Mouse (Mus musculus) lung, embryonic 16.5 days (tissue): Measurements from ENCODE around the gene Anp32e. TPM values are rescaled to one million over a fixed set of nuclear protein-coding genes. Genes with fewer than 3 reads are reported as not detected.

Experiments used
- ATAC-seq: fragments of 200-750 bp; cut with Nextera tagmentation; 2 replicates; pipeline ENCODE4 v1.8.0; 2017; ENCODE audit warnings: low read depth, mild to moderate bottlenecking, moderate library complexity
- H3K27ac ChIP-seq: fragments of 300-500 bp; sonication (generic); 2 replicates; pipeline ENCODE4 v1.5.1; 2014; ENCODE audit warnings: mild to moderate bottlenecking, control low read depth, low read length
- H3K27me3 ChIP-seq: fragments of 300-500 bp; sonication (generic); 2 replicates; pipeline ENCODE4 v1.6.1; 2014; ENCODE audit warnings: low read depth, low read length, mixed read lengths; ENCODE audit not compliant: control insufficient read depth, insufficient read depth
- H3K36me3 ChIP-seq: fragments of 300-500 bp; sonication (generic); 2 replicates; pipeline ENCODE4 v1.6.1; 2014; ENCODE audit warnings: low read length; ENCODE audit not compliant: control insufficient read depth, insufficient read depth
- H3K4me1 ChIP-seq: fragments of 300-500 bp; sonication (generic); replicated peaks from 2 replicates; pipeline ENCODE4 v1.6.1; 2014; ENCODE audit warnings: low read length, mixed read lengths; ENCODE audit not compliant: control insufficient read depth, insufficient read depth
- H3K4me2 ChIP-seq: fragments of 300-500 bp; sonication (generic); 2 replicates; pipeline ENCODE4 v1.6.1; 2014; ENCODE audit warnings: low read depth, low read length, control low read depth
- H3K4me3 ChIP-seq: fragments of 300-500 bp; sonication (generic); 2 replicates; pipeline ENCODE4 v1.5.1; 2014; ENCODE audit warnings: mild to moderate bottlenecking, low read length, control low read depth
- H3K9ac ChIP-seq: fragments of 300-500 bp; sonication (generic); 2 replicates; pipeline ENCODE4 v1.6.1; 2014; ENCODE audit warnings: low read length, control low read depth
- H3K9me3 ChIP-seq: fragments of 300-500 bp; sonication (generic); 2 replicates; pipeline ENCODE4 v1.6.1; 2016; ENCODE audit warnings: low read length; ENCODE audit not compliant: control insufficient read depth
- WGBS: fragments of 180-500 bp; shearing (Covaris S2); extraction: QIAGEN DNeasy Blood & Tissue Kit; methylation state at CpG from one replicate; pipeline ENCODE4 v1.1.7; 2014; 5-methylcytosine and 5-hydroxymethylcytosine counted together
- polyA plus RNA-seq: library from polyadenylated mRNA; unstranded; fragments of >200 nt; fragmentation: Nextera tagmentation; extraction: Ambion mirVana; gene quantifications from 2 replicates; pipeline ENCODE4 v1.2.1, GENCODE M21; 2015

Anp32e gene
- polyA plus RNA-seq, 1 experiment from 2014 or later: 230 TPM

DNA sequence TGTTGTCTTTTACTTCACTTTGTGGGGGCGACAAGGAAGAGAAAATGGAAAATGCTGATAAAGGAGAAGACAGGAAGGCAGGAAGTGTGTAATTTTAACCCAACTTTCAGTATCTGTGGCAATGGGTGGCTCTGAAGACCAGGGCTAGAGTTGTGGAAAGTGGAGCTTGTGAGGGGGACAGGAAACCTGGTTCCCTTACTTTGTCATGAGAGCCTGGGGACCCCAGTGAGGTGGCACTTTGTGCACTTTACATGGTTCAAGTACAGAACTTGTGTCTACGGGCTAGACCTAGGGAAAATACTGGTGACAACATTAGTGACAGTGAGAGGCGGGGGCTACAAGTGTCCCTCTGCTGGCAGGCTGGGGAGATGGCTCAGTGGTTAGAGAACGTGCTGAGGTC is 57.9 kb downstream of the Anp32e start:
- Histone ChIP-seq H3K4me2 (no peak overlapping the region), H3K4me3 (no peak overlapping the region), H3K27me3 (no peaks in the 10 kb centered on the region), H3K9me3 (0 out of 2 replicates have a peak, but pooled peaks cover 2% of the 10 kb centered on the region), H3K27ac (peak overlapping the region; percentile 96), H3K9ac (no peak overlapping the region), H3K4me1 (peaks cover 42% of the 10 kb centered on the region), H3K36me3 (no peaks in the 10 kb centered on the region; the same call in none of the 2 replicates)
- ATAC-seq: no peak
- 57% methylated on average over 4 of the region's 4 CpGs for WGBS

DNA sequence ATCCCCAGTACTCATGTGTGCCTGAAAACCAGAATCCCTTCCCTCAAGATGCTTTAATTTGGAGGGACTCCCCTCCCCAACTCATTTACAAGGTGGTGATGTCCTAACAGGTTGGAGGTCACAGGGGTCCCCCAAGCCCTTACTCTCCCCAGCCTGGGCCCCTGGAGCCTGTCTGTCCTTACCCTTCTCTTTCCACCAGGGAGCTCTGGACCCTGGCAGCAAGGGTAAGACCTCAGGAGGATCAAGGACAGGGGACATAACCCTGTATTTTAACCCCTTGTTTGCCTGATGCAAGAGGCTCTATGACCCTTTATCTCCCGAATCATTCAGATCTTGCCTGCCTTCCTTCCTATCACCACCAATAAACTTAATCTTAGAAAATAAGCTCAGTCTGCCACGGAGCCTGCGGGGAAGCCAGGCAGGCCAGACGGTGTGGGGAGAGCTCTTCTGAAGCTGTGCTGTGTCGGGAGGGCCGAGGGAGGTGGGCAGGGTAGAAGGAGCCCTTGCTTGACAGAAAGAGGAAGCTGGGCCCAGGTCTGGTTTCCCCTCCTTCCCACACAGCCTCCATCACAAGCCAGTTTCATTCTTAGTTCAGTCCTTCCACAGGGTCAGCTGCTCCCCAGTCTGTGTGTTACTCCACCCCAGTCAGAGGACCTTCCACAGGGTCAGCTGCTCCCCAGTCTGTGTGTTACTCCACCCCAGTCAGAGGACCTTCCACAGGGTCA is 58.5 kb downstream of the Anp32e start:
- Histone ChIP-seq H3K9me3 (0 out of 2 replicates have a peak, but pooled peaks cover 2% of the 10 kb centered on the region), H3K4me1 (peaks cover 42% of the 10 kb centered on the region), H3K27ac (peak overlapping the region; percentile 20; the same call in 1 of the 2 replicates), H3K27me3 (no peaks in the 10 kb centered on the region), H3K36me3 (no peaks in the 10 kb centered on the region; the same call in none of the 2 replicates), H3K9ac (no peak overlapping the region), H3K4me3 (no peak overlapping the region), H3K4me2 (no peak overlapping the region)
- 70% methylated on average over 6 of the region's 6 CpGs for WGBS
- ATAC-seq: no peak

DNA sequence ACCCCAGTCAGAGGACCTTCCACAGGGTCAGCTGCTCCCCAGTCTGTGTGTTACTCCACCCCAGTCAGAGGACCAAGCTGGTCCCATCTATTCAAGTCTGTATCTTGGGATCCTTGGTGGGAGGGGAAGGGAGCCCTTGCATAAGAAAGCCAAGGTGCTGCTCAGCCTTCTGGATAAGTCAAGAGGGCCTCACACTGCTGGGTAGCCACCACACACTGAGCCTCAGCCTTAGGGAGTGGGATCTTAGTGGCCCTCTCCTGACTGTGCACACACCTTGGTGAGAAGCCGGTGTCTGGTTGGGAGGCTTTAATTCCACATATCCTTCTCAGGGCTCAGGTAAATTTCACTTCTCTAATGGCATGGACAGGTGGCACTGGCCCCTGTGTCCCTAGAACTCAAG is 59.1 kb downstream of the Anp32e start:
- no peaks in the 10 kb centered on the region; the same call in none of the 2 replicates for H3K36me3 ChIP-seq
- H3K27me3 ChIP-seq: no peaks in the 10 kb centered on the region
- H3K4me1 ChIP-seq: peaks cover 47% of the 10 kb centered on the region
- ATAC-seq: no peak
- no peak overlapping the region for H3K27ac ChIP-seq
- no peak overlapping the region for H3K4me2 ChIP-seq
- WGBS: 97% methylated on average over 1 of the region's 1 CpGs
- no peak overlapping the region for H3K4me3 ChIP-seq
- no peak overlapping the region for H3K9ac ChIP-seq
- H3K9me3 ChIP-seq: 0 out of 2 replicates have a peak, but pooled peaks cover 2% of the 10 kb centered on the region

DNA sequence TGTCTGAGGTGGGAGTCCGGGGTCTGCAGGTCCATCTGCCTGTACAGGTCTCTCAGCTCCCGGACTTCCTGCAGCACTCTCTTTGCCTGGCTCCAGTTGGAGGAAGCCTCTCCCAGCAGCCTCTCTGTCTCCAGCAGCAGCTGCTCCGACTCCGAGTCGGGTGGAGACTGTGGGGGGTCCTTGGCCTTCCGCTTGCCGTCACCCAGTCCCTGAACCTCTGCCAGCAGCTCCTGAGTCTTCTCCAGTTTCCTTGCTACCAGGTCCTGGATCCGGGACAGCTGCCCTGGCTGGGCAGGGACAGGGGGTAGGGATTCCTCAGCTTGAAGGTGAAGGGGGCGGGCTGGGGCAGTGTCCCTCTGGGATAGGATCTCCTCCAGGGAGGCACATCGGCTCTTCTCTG is 59.9 kb downstream of the Anp32e start:
- Histone ChIP-seq H3K9me3 (0 out of 2 replicates have a peak, but pooled peaks cover 2% of the 10 kb centered on the region), H3K4me3 (no peak overlapping the region), H3K27me3 (no peaks in the 10 kb centered on the region), H3K27ac (peak overlapping the region; percentile 79), H3K9ac (no peak overlapping the region), H3K4me2 (no peak overlapping the region), H3K36me3 (no peaks in the 10 kb centered on the region; the same call in none of the 2 replicates), H3K4me1 (peaks cover 55% of the 10 kb centered on the region)
- peak; percentile 64 for ATAC-seq
- whole genome bisulfite sequencing: 45% methylated on average over 10 of the region's 10 CpGs

DNA sequence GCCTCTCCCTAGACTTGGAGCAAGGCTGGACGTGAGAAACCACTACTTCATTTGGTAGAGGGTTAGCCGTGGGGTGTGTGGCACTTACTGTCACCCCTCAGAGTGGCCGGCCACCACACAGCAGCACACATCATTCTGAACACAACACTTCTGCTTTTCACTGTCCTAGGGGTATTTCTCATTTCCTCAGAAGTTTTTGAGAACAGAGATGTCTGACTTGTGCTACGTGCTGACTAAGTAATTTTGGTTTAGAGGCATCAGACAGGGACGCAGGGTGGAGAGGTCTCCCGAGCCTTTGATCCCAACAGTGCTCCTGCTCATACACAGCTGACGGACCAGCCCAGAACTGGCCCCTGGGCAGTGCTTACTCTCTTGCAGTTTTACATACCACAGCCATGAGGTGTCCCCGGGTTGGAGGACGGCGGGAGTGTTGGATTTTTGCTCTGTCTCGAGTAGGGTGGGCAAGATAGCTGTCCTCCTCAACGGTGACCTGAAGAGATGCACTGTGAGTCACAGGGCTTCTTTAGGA is 61.4 kb downstream of the Anp32e start:
- no peak for ATAC-seq
- Histone ChIP-seq H3K4me1 (peaks cover 51% of the 10 kb centered on the region), H3K9me3 (no peaks in the 10 kb centered on the region), H3K4me3 (no peak overlapping the region), H3K4me2 (no peak overlapping the region), H3K27ac (no peak overlapping the region), H3K9ac (no peak overlapping the region), H3K27me3 (no peaks in the 10 kb centered on the region; the same call in 1 of the 2 replicates), H3K36me3 (no peaks in the 10 kb centered on the region; the same call in none of the 2 replicates)
- WGBS: 75% methylated on average over 12 of the region's 12 CpGs

DNA sequence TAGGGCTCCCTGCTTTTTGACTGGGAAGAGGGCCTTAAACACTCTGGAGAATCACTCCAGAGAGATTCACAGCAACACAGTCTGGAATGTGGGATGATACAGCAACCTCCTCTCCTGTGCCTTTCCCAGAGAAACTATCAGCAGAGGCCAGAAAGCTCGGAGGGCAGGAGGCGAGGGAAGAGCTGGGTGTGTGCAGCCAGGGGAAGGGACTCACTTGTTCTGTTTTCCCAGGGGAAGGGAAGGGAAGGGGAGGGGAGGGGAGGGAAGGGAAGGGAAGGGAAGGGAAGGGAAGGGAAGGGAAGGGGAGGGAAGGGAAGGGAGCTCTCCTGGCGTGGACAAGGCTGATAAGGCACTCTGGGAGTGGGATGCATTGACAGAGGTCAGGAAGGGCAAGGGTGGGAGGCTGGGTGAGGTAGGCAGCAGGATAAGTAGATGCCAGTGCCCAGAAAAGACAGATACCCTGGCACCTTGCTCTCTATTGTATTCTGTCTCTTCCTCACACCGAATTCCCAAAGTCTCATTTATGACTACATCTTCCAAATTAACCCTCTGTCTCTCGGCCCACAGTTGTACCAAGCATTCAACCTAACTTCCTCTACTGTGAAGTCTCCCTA is 64.1 kb downstream of the Anp32e start:
- WGBS: 39% methylated on average over 5 of the region's 5 CpGs
- Histone ChIP-seq H3K36me3 (no peaks in the 10 kb centered on the region; the same call in none of the 2 replicates), H3K9me3 (no peaks in the 10 kb centered on the region), H3K4me3 (peak overlapping the region; percentile 73), H3K4me2 (peak overlapping the region; percentile 81), H3K27me3 (no peaks in the 10 kb centered on the region; the same call in 1 of the 2 replicates), H3K4me1 (peaks cover 38% of the 10 kb centered on the region), H3K27ac (peak overlapping the region; percentile 93), H3K9ac (peak overlapping the region; percentile 86)
- no peak for ATAC-seq

DNA sequence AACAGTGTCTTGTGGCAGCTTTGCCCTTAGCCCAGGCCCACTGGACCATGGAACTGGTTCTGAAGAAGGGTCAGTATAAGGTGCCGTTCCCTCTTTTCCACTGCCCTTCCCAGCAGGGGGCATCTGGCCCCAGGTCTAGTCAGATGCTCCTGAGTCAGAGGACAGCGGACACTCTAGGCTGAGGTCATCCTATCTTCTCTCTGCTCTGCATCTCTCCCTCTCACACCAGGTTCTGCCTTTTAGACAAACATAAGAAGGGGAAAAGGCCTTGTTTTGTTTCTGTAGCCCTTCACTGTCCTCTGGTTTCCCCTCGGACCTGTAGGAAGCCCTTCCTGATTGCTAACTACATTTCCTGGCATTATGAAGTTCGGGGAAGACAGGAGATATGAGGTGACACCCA is 64.8 kb downstream of the Anp32e start:
- peak overlapping the region; percentile 81 for H3K4me2 ChIP-seq
- peak overlapping the region; percentile 73 for H3K4me3 ChIP-seq
- peak overlapping the region; percentile 93 for H3K27ac ChIP-seq
- WGBS: 30% methylated on average over 4 of the region's 4 CpGs
- H3K36me3 ChIP-seq: no peaks in the 10 kb centered on the region; the same call in 1 of the 2 replicates
- H3K27me3 ChIP-seq: no peaks in the 10 kb centered on the region; the same call in 1 of the 2 replicates
- H3K9me3 ChIP-seq: no peaks in the 10 kb centered on the region
- peak overlapping the region; percentile 86 for H3K9ac ChIP-seq
- ATAC-seq: no peak
- peaks cover 33% of the 10 kb centered on the region for H3K4me1 ChIP-seq

DNA sequence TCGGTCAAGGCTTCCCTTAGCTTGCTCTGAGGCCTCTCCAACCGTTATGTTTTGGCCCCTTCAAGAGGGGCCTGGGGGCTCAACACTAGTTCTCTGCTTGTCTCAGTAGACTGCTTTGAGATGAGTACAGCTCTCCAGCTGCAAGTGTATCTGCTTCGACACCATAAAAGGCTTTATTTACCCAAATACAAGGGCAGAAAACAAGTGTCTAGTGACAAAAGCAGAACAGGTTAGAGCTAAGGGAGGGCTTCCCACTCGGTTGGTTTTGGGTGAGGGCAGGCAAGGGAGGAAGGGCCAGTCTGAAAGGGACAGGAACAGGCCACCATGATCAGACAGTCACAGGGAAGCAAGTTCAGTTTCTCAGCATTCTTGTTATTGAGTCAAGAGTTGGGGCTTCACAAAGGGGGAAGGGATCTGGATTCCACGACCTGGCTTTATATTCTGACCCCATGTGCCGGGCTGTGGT is 65.4 kb downstream of the Anp32e start:
- Histone ChIP-seq H3K4me1 (peaks cover 29% of the 10 kb centered on the region), H3K4me3 (peak overlapping the region; percentile 73), H3K27ac (peak overlapping the region; percentile 93), H3K4me2 (peak overlapping the region; percentile 81), H3K9me3 (no peaks in the 10 kb centered on the region), H3K9ac (peak overlapping the region; percentile 86), H3K27me3 (no peaks in the 10 kb centered on the region; the same call in 1 of the 2 replicates), H3K36me3 (no peaks in the 10 kb centered on the region; the same call in 1 of the 2 replicates)
- WGBS: 15% methylated on average over 6 of the region's 6 CpGs
- no peak for ATAC-seq
